In genomic region chr7:16930850-16931249, GRCm38 (mm10) we compare ENCODE assay signal across 8 mouse cellular contexts. TPM values are rescaled to one million over a fixed set of nuclear protein-coding genes. Genes with fewer than 3 reads are reported as not detected.
DNase-seq lines count a peak whose midpoint lies in the region; ATAC-seq and TF ChIP-seq lines count a peak whose summit lies in the region.
"Had no signal": no experiment of that assay in that cellular context is flagged by ENCODE, and none has a peak within 500 bp of the region (broad histone marks: within the 10 kb centered on the region; RNA-seq: fewer than 3 reads in every experiment).

No protein-coding gene starts in this region.

- ATAC-seq in activated CD4-positive, CD25-positive, alpha-beta regulatory T cell, adult 4 months = peak; percentile 65
- no peak for ATAC-seq in hindbrain, postnatal 0 days
- no peak for ATAC-seq in liver, embryonic 14.5 days (ENCODE audit: insufficient read depth)

- no peak for TF ChIP-seq EP300 in liver, embryonic 14.5 days (IDR thresholded peaks at IDR 0.05; ENCODE audit: low read depth)

- no peak overlapping the region for H3K4me2 ChIP-seq in hindbrain, postnatal 0 days (ENCODE audit: low read depth, low read length)
- H3K4me2 ChIP-seq in liver, embryonic 14.5 days (ENCODE audit: low read depth) = no peak overlapping the region

- no peak overlapping the region for H3K4me3 ChIP-seq in hindbrain, postnatal 0 days (ENCODE audit: low read length)
- no peak overlapping the region for H3K4me3 ChIP-seq in liver, embryonic 14.5 days (ENCODE audit: insufficient read depth in 1 of 2, low read depth in 2 of 2, low read length in 2 of 2)
- H3K4me3 ChIP-seq: megakaryocyte, embryonic 14.5 days had no signal

- peak; percentile 87 for TF ChIP-seq CTCF in hindbrain, postnatal 0 days (IDR thresholded peaks at IDR 0.05; ENCODE audit: low read depth)
- TF ChIP-seq CTCF in liver, embryonic 14.5 days (IDR thresholded peaks at IDR 0.05; ENCODE audit: low read depth) = peak; percentile 83

- H3K4me1 ChIP-seq in hindbrain, postnatal 0 days (ENCODE audit: insufficient read depth, low read length) = peaks cover 6% of the 10 kb centered on the region; the same call in 1 of the 2 replicates
- no peaks in the 10 kb centered on the region for H3K4me1 ChIP-seq in liver, embryonic 14.5 days (replicated peaks; ENCODE audit: control insufficient read depth in 2 of 2, insufficient read depth in 2 of 2, low read length in 1 of 2)

- peak; percentile 79 for DNase-seq in right cerebral cortex, adult 18-20 months
- DNase-seq in right cerebral cortex, postnatal 25 days = no peak
- peak; percentile 80 for DNase-seq in embryo, embryonic 11 days
- peak; percentile 88 for DNase-seq in hindbrain, postnatal 0 days (ENCODE audit: low spot score)
- no peak for DNase-seq in liver, embryonic 14.5 days (ENCODE audit: low read depth in 3 of 3, low spot score in 3 of 3)
- DNase-seq in retina, embryonic 14.5 days (ENCODE audit: low spot score) = peak; percentile 92

- no peaks in the 10 kb centered on the region for H3K9me3 ChIP-seq in hindbrain, postnatal 0 days (ENCODE audit: low read length)
- H3K9me3 ChIP-seq in liver, embryonic 14.5 days (ENCODE audit: control insufficient read depth, low read length) = no peaks in the 10 kb centered on the region
- H3K9me3 ChIP-seq: megakaryocyte, embryonic 14.5 days had no signal

- 3% methylated on average over 1 of the region's 1 CpGs for WGBS in hindbrain, postnatal 0 days
- 5% methylated on average over 1 of the region's 1 CpGs for WGBS in liver, embryonic 14.5 days (ENCODE audit: insufficient replicate concordance)

- no peaks in the 10 kb centered on the region for H3K36me3 ChIP-seq in hindbrain, postnatal 0 days (ENCODE audit: insufficient read depth, low read length)
- no peaks in the 10 kb centered on the region for H3K36me3 ChIP-seq in liver, embryonic 14.5 days (replicated peaks; ENCODE audit: control insufficient read depth, insufficient read depth, low read depth)

- no peak overlapping the region for H3K27ac ChIP-seq in hindbrain, postnatal 0 days
- H3K27ac ChIP-seq in liver, embryonic 14.5 days = no peak overlapping the region

- H3K9ac ChIP-seq in hindbrain, postnatal 0 days (replicated peaks; ENCODE audit: low read length) = no peak overlapping the region
- H3K9ac ChIP-seq in liver, embryonic 14.5 days (replicated peaks) = no peak overlapping the region

- no peaks in the 10 kb centered on the region for H3K27me3 ChIP-seq in hindbrain, postnatal 0 days (ENCODE audit: insufficient read depth, low read length)
- no peaks in the 10 kb centered on the region for H3K27me3 ChIP-seq in liver, embryonic 14.5 days (ENCODE audit: control insufficient read depth, insufficient read depth, low read length)

RNA-seq across cellular contexts. Expression of gene Calm3, which starts 6.9 kb away (rescaled TPM):
- 100 to 1,000 TPM; 106 to 159 TPM for polyA plus RNA-seq in activated CD4-positive, CD25-positive, alpha-beta regulatory T cell, adult 4 months (2017; shearing (Covaris generic))
- 1,865 and 2,018 TPM in 2 replicates for total RNA-seq in hindbrain, postnatal 0 days (2014; rRNA removed)
- polyA plus RNA-seq in hindbrain, postnatal 0 days (2015; fragmentation: Nextera tagmentation; extraction: Ambion mirVana) = 435 and 441 TPM in 2 replicates
- 72.2 and 90.3 TPM in 2 replicates for polyA plus RNA-seq in liver, embryonic 14.5 days (2012; rRNA removed)
- polyA plus RNA-seq in liver, embryonic 14.5 days (2014; fragmentation: Nextera tagmentation; extraction: Ambion mirVana) = 115 and 122 TPM in 2 replicates

RNA-seq across cellular contexts. Expression of gene Pnmal2, which starts 13.6 kb away (rescaled TPM):
- polyA plus RNA-seq in activated CD4-positive, CD25-positive, alpha-beta regulatory T cell, adult 4 months (2017; shearing (Covaris generic)) = not detected
- total RNA-seq in hindbrain, postnatal 0 days (2014; rRNA removed) = 106 and 118 TPM in 2 replicates
- polyA plus RNA-seq in hindbrain, postnatal 0 days (2015; fragmentation: Nextera tagmentation; extraction: Ambion mirVana) = 138 and 139 TPM in 2 replicates
- polyA plus RNA-seq in liver, embryonic 14.5 days (2012; rRNA removed) = 0.04 and 0.08 TPM in 2 replicates
- polyA plus RNA-seq in liver, embryonic 14.5 days (2014; fragmentation: Nextera tagmentation; extraction: Ambion mirVana) = 0.08 and 0.14 TPM in 2 replicates

RNA-seq across cellular contexts. Expression of gene Ptgir, which starts 24.6 kb away (rescaled TPM):
- 10 to 100 TPM; 11.8 to 13.2 TPM for polyA plus RNA-seq in activated CD4-positive, CD25-positive, alpha-beta regulatory T cell, adult 4 months (2017; shearing (Covaris generic))
- 0.18 and 0.21 TPM in 2 replicates for total RNA-seq in hindbrain, postnatal 0 days (2014; rRNA removed)
- 0.05 TPM in 2 replicates for polyA plus RNA-seq in hindbrain, postnatal 0 days (2015; fragmentation: Nextera tagmentation; extraction: Ambion mirVana)
- 0.84 and 0.87 TPM in 2 replicates for polyA plus RNA-seq in liver, embryonic 14.5 days (2012; rRNA removed)
- 0.88 and 1.2 TPM in 2 replicates for polyA plus RNA-seq in liver, embryonic 14.5 days (2014; fragmentation: Nextera tagmentation; extraction: Ambion mirVana)

RNA-seq across cellular contexts. Expression of gene Pnmal1, which starts 28.6 kb away (rescaled TPM):
- not detected for polyA plus RNA-seq in activated CD4-positive, CD25-positive, alpha-beta regulatory T cell, adult 4 months (2017; shearing (Covaris generic))
- total RNA-seq in hindbrain, postnatal 0 days (2014; rRNA removed) = 22.7 and 24.3 TPM in 2 replicates
- 40.9 and 41.2 TPM in 2 replicates for polyA plus RNA-seq in hindbrain, postnatal 0 days (2015; fragmentation: Nextera tagmentation; extraction: Ambion mirVana)
- polyA plus RNA-seq in liver, embryonic 14.5 days (2012; rRNA removed) = 0.01 and 0.03 TPM in 2 replicates
- polyA plus RNA-seq in liver, embryonic 14.5 days (2014; fragmentation: Nextera tagmentation; extraction: Ambion mirVana) = 0.03 TPM in 1 of 2 replicates, not detected in the other

RNA-seq across cellular contexts. Expression of gene Gng8, which starts 39.3 kb away (rescaled TPM):
- not detected for polyA plus RNA-seq in activated CD4-positive, CD25-positive, alpha-beta regulatory T cell, adult 4 months (2017; shearing (Covaris generic))
- 4.1 TPM in 1 of 2 replicates, not detected in the other for total RNA-seq in hindbrain, postnatal 0 days (2014; rRNA removed)
- polyA plus RNA-seq in hindbrain, postnatal 0 days (2015; fragmentation: Nextera tagmentation; extraction: Ambion mirVana) = 0.62 and 4.7 TPM in 2 replicates
- 0.44 and 0.47 TPM in 2 replicates for polyA plus RNA-seq in liver, embryonic 14.5 days (2012; rRNA removed)
- not detected in 2 replicates for polyA plus RNA-seq in liver, embryonic 14.5 days (2014; fragmentation: Nextera tagmentation; extraction: Ambion mirVana)

Comparison
In these comparisons a context has a peak if more than half of its experiments do, and no peak if none do; other contexts are left out.
1. DNase-seq: peak in right cerebral cortex, adult 18-20 months (single experiment), embryo, embryonic 11 days (single experiment), hindbrain, postnatal 0 days (single experiment) and retina, embryonic 14.5 days (single experiment); none in right cerebral cortex, postnatal 25 days (single experiment) and liver, embryonic 14.5 days (0 of 3).
2. RNA of gene Pnmal2, which starts 13.6 kb away (polyA plus RNA-seq): 138 to 139 TPM in hindbrain, postnatal 0 days; 0.04 to 0.14 TPM in liver, embryonic 14.5 days and not detected in activated CD4-positive, CD25-positive, alpha-beta regulatory T cell, adult 4 months; every median in the first group is over 100 times any median in the second.
3. RNA of gene Ptgir, which starts 24.6 kb away (polyA plus RNA-seq): 11.8 to 13.2 TPM in activated CD4-positive, CD25-positive, alpha-beta regulatory T cell, adult 4 months; 0.84 to 1.2 TPM in liver, embryonic 14.5 days and 0.05 TPM in hindbrain, postnatal 0 days; every median in the first group is over 4 times any median in the second.